Mouse (Mus musculus): ENCODE data around the gene Exoc4. TPM values are rescaled to one million over a fixed set of nuclear protein-coding genes. Genes with fewer than 3 reads are reported as not detected.

Gene Exoc4
- polyA plus RNA-seq, 1 experiment from 2014 or later = 40.2 TPM

DNA sequence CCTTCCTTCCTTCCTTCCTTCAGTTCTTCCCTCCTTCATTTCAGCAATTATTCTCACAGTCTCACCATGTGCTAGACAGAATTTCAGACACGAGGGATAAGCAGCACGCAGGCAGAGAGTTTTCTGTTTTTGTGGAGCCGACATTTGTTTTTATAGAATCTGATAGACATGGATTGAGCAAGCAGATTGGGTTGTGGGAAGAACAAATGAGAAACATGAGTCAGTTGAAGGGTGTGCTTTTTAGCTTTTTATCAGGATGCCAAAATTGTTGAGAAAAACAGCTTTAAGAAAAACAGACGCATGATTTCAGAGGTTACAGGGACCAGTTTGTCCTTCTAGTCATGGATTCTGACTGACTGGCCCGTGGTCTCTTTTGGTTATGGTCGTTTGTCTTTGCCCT is 293.8 kb downstream of the Exoc4 start:
- H3K4me3 ChIP-seq (ENCODE audit: low read depth, low read length) = no peak overlapping the region
- WGBS = 82% methylated on average over 6 of the region's 6 CpGs
- no peaks in the 10 kb centered on the region for H3K4me1 ChIP-seq (ENCODE audit: control insufficient read depth, insufficient read depth, low read length)

DNA sequence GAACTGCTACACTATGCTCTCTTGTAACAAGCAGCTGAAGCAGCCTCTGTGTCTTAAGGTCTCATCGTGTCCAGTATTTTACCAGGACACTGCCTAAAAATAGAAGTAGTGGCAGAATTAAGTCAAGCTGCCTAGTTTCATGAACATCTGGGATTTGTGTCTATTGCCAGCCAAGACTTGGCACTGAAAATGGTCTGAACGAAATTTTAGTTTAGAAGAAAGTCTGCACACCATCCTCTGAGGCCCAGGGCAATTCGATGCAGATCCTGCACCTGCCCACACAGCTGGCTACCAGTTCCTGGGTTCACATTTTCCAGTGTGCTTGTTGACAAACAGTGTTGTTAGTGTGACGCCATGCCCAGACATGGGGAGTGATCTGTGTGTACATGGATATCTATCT is 303.0 kb downstream of the Exoc4 start:
- no peak overlapping the region for H3K4me3 ChIP-seq (ENCODE audit: low read depth, low read length)
- 85% methylated on average over 4 of the region's 4 CpGs for WGBS
- no peaks in the 10 kb centered on the region for H3K27me3 ChIP-seq (ENCODE audit: control insufficient read depth, insufficient read depth, low read length)
- ATAC-seq (ENCODE audit: insufficient number of reproducible peaks, insufficient read depth, low FRiP score, low read depth) = no peak
- H3K36me3 ChIP-seq (ENCODE audit: control insufficient read depth, insufficient read depth, low read length) = no peaks in the 10 kb centered on the region
- no peak overlapping the region for H3K27ac ChIP-seq (ENCODE audit: low read length)
- H3K9me3 ChIP-seq (ENCODE audit: control insufficient read depth, low read depth, low read length) = no peaks in the 10 kb centered on the region
- H3K4me2 ChIP-seq (replicated peaks; ENCODE audit: low read depth, low read length) = no peak overlapping the region
- H3K9ac ChIP-seq (replicated peaks; ENCODE audit: low read depth, low read length) = no peak overlapping the region
- no peaks in the 10 kb centered on the region for H3K4me1 ChIP-seq (ENCODE audit: control insufficient read depth, insufficient read depth, low read length)

More for the DNA sequence above, 293.8 kb downstream of the Exoc4 start:
- ATAC-seq (ENCODE audit: insufficient number of reproducible peaks, insufficient read depth, low FRiP score, low read depth) = no peak
- H3K9me3 ChIP-seq (ENCODE audit: control insufficient read depth, low read depth, low read length) = no peaks in the 10 kb centered on the region
- H3K27ac ChIP-seq (ENCODE audit: low read length) = no peak overlapping the region
- no peaks in the 10 kb centered on the region for H3K36me3 ChIP-seq (ENCODE audit: control insufficient read depth, insufficient read depth, low read length)
- no peak overlapping the region for H3K9ac ChIP-seq (replicated peaks; ENCODE audit: low read depth, low read length)
- H3K27me3 ChIP-seq (ENCODE audit: control insufficient read depth, insufficient read depth, low read length) = no peaks in the 10 kb centered on the region
- H3K4me2 ChIP-seq (replicated peaks; ENCODE audit: low read depth, low read length) = no peak overlapping the region

DNA sequence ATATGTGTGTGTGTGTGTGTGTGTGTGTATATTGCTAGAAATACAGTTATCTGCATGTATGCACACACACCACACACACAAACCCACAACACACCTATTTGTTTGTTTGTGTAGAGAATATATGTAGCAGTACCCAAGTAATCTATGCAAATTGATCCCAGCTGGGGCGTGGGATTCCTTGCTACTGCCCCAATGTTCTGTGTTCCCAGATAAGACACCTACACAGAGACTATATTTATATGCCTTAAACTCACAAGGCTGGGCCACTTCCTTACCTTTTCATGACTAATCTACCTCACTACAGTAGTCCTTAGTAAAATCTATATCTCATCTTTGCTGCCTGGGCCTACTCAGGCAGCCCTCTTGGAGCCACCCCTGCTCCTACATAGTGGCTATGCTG is 312.0 kb downstream of the Exoc4 start:
- Histone ChIP-seq H3K36me3 (ENCODE audit: control insufficient read depth, insufficient read depth, low read length) (no peaks in the 10 kb centered on the region), H3K4me2 (replicated peaks; ENCODE audit: low read depth, low read length) (no peak overlapping the region), H3K27ac (ENCODE audit: low read length) (no peak overlapping the region), H3K4me3 (ENCODE audit: low read depth, low read length) (no peak overlapping the region), H3K27me3 (ENCODE audit: control insufficient read depth, insufficient read depth, low read length) (no peaks in the 10 kb centered on the region), H3K4me1 (ENCODE audit: control insufficient read depth, insufficient read depth, low read length) (no peaks in the 10 kb centered on the region), H3K9me3 (ENCODE audit: control insufficient read depth, low read depth, low read length) (no peaks in the 10 kb centered on the region), H3K9ac (replicated peaks; ENCODE audit: low read depth, low read length) (no peak overlapping the region)
- ATAC-seq (ENCODE audit: insufficient number of reproducible peaks, insufficient read depth, low FRiP score, low read depth) = no peak
- WGBS = 90% methylated on average over 1 of the region's 1 CpGs

DNA sequence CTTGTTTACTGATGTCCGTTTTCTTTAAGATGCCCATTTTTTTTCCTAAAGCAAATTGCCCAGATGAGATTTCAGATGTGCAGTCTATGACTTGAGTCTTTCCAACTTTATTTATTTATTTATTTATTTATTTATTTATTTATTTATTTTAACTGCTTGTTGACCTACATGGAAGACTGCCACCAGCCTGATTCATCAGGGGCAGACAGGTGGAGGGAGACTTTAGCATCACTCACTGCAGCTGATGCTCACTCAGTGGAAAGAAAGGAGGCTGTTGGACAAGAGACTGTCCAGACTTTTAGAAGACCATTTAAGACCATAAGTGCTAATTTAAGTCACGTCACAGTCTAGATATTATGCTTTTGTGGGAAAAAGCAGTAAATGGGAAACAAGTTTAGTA is 313.0 kb downstream of the Exoc4 start:
- Histone ChIP-seq H3K4me2 (replicated peaks; ENCODE audit: low read depth, low read length) (no peak overlapping the region), H3K9me3 (ENCODE audit: control insufficient read depth, low read depth, low read length) (no peaks in the 10 kb centered on the region), H3K27ac (ENCODE audit: low read length) (no peak overlapping the region), H3K9ac (replicated peaks; ENCODE audit: low read depth, low read length) (no peak overlapping the region), H3K4me1 (ENCODE audit: control insufficient read depth, insufficient read depth, low read length) (no peaks in the 10 kb centered on the region), H3K4me3 (ENCODE audit: low read depth, low read length) (no peak overlapping the region), H3K36me3 (ENCODE audit: control insufficient read depth, insufficient read depth, low read length) (no peaks in the 10 kb centered on the region), H3K27me3 (ENCODE audit: control insufficient read depth, insufficient read depth, low read length) (no peaks in the 10 kb centered on the region)
- WGBS = 77% methylated on average over 2 of the region's 2 CpGs
- no peak for ATAC-seq (ENCODE audit: insufficient number of reproducible peaks, insufficient read depth, low FRiP score, low read depth)

DNA sequence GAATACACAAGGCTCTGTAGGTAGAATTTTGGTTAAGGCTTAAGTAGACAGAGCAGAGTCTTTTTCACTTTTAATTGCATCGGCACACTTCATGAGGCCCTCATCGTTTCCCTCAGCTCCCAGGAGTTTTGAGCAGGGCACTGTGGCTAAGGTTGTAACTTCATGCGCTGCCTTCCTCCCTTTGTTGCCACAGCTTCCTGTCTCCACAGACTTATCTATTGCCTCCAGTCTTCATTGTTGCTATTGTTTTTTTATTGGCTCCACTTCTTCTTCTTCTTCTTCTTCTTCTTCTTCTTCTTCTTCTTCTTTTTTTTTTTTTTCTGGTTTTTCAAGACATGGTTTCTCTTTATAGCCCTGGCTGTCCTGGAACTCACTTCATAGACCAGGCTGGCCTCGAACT is 327.1 kb downstream of the Exoc4 start:
- Histone ChIP-seq H3K4me3 (ENCODE audit: low read depth, low read length) (no peak overlapping the region), H3K9me3 (ENCODE audit: control insufficient read depth, low read depth, low read length) (no peaks in the 10 kb centered on the region), H3K9ac (replicated peaks; ENCODE audit: low read depth, low read length) (no peak overlapping the region), H3K4me2 (replicated peaks; ENCODE audit: low read depth, low read length) (no peak overlapping the region), H3K4me1 (ENCODE audit: control insufficient read depth, insufficient read depth, low read length) (no peaks in the 10 kb centered on the region), H3K27me3 (ENCODE audit: control insufficient read depth, insufficient read depth, low read length) (no peaks in the 10 kb centered on the region), H3K36me3 (ENCODE audit: control insufficient read depth, insufficient read depth, low read length) (no peaks in the 10 kb centered on the region), H3K27ac (ENCODE audit: low read length) (no peak overlapping the region)
- 83% methylated on average over 4 of the region's 4 CpGs for WGBS
- ATAC-seq (ENCODE audit: insufficient number of reproducible peaks, insufficient read depth, low FRiP score, low read depth) = no peak

DNA sequence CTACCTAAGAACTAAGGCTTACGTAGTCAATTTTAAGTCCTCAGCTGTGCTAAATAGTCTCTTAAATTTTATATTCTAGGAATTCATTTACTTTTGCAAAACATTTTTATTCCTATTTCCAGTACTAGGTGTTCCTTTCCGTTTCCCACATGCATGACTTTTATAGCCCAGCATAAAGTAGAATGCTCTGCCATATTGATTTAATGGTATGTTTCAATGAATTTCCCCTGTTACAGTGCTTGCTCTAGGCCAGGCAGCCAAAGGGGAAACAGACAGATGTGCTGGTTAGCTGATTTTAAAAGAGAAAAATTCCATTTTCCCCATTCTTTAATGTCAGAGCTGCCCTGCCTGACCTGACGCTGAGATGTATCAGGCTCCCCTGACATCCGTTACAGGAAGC is 359.6 kb downstream of the Exoc4 start:
- H3K9ac ChIP-seq (replicated peaks; ENCODE audit: low read depth, low read length) = no peak overlapping the region
- no peak overlapping the region for H3K27ac ChIP-seq (ENCODE audit: low read length)
- H3K4me3 ChIP-seq (ENCODE audit: low read depth, low read length) = no peak overlapping the region
- H3K4me1 ChIP-seq (ENCODE audit: control insufficient read depth, insufficient read depth, low read length) = no peaks in the 10 kb centered on the region
- H3K36me3 ChIP-seq (ENCODE audit: control insufficient read depth, insufficient read depth, low read length) = no peaks in the 10 kb centered on the region
- no peaks in the 10 kb centered on the region for H3K27me3 ChIP-seq (ENCODE audit: control insufficient read depth, insufficient read depth, low read length)
- WGBS = 75% methylated on average over 4 of the region's 4 CpGs
- no peaks in the 10 kb centered on the region for H3K9me3 ChIP-seq (ENCODE audit: control insufficient read depth, low read depth, low read length)
- no peak overlapping the region for H3K4me2 ChIP-seq (replicated peaks; ENCODE audit: low read depth, low read length)
- no peak for ATAC-seq (ENCODE audit: insufficient number of reproducible peaks, insufficient read depth, low FRiP score, low read depth)

DNA sequence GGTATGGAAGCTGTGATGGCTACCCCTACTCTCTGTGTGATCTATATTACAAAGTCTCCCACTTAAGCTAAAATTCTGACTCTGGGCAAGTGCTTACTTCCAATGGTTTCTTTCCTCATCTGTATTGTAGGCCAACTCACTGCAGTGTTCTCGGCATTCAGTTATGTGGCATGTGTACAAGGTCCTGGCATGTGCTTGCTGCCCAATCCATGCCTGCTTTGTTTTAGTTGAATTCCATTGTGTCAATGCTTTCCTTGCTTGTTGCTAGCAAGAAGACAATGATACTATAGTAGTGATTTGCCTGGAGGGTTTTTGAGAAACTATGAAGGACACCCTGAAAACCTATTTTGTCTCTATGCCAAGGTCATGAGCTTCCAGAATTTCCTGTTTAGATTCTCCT is 365.1 kb downstream of the Exoc4 start:
- WGBS = 87% methylated on average over 1 of the region's 1 CpGs
- no peak for ATAC-seq (ENCODE audit: insufficient number of reproducible peaks, insufficient read depth, low FRiP score, low read depth)
- no peaks in the 10 kb centered on the region for H3K4me1 ChIP-seq (ENCODE audit: control insufficient read depth, insufficient read depth, low read length)
- no peak overlapping the region for H3K4me2 ChIP-seq (replicated peaks; ENCODE audit: low read depth, low read length)
- H3K36me3 ChIP-seq (ENCODE audit: control insufficient read depth, insufficient read depth, low read length) = no peaks in the 10 kb centered on the region
- H3K9me3 ChIP-seq (ENCODE audit: control insufficient read depth, low read depth, low read length) = no peaks in the 10 kb centered on the region
- no peak overlapping the region for H3K27ac ChIP-seq (ENCODE audit: low read length)
- H3K9ac ChIP-seq (replicated peaks; ENCODE audit: low read depth, low read length) = no peak overlapping the region
- H3K4me3 ChIP-seq (ENCODE audit: low read depth, low read length) = no peak overlapping the region
- no peaks in the 10 kb centered on the region for H3K27me3 ChIP-seq (ENCODE audit: control insufficient read depth, insufficient read depth, low read length)

DNA sequence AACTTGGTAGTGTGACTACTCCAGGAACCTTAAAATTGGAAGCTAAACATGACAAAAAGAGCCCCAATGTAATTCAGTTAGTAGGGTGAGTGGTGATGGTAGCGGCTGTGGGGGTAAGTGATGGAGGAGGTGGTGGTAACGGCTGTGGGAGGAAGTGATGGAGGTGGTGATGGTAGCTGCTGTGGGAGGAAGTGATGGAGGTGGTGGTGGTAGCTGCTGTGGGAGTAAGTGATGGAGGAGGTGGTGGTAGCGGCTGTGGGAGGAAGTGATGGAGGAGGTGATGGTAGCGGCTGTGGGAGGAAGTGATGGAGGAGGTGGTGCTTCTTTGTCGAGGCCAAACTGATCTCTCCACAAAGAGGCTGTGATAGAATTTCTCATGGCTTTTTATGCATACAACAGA is 369.7 kb downstream of the Exoc4 start:
- Histone ChIP-seq H3K4me2 (replicated peaks; ENCODE audit: low read depth, low read length) (no peak overlapping the region), H3K9me3 (ENCODE audit: control insufficient read depth, low read depth, low read length) (no peaks in the 10 kb centered on the region), H3K9ac (replicated peaks; ENCODE audit: low read depth, low read length) (no peak overlapping the region), H3K4me1 (ENCODE audit: control insufficient read depth, insufficient read depth, low read length) (no peaks in the 10 kb centered on the region), H3K27ac (ENCODE audit: low read length) (no peak overlapping the region), H3K36me3 (ENCODE audit: control insufficient read depth, insufficient read depth, low read length) (no peaks in the 10 kb centered on the region), H3K27me3 (ENCODE audit: control insufficient read depth, insufficient read depth, low read length) (no peaks in the 10 kb centered on the region), H3K4me3 (ENCODE audit: low read depth, low read length) (no peak overlapping the region)
- WGBS = 88% methylated on average over 5 of the region's 5 CpGs
- no peak for ATAC-seq (ENCODE audit: insufficient number of reproducible peaks, insufficient read depth, low FRiP score, low read depth)

DNA sequence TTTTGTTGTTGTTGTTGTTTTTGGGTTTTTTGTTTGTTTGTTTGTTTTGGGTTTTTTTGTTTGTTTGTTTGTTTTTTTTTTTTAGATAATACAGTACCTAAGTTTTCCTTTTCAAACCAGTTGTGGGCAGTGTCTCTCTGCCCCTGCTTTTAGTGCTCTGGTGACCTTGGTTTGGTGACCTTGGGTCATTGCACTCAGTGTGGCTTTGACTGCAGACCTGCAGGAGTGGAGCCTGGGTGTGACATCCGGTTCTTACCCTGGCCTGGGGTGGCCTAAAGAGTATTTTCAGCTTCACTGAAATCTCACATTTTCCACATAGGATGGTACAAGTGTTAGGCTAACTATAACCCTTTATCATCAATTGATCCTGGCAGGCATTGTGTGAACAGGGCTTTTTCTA is 371.8 kb downstream of the Exoc4 start:
- no peaks in the 10 kb centered on the region for H3K4me1 ChIP-seq (ENCODE audit: control insufficient read depth, insufficient read depth, low read length)
- no peak overlapping the region for H3K9ac ChIP-seq (replicated peaks; ENCODE audit: low read depth, low read length)
- no peaks in the 10 kb centered on the region for H3K27me3 ChIP-seq (ENCODE audit: control insufficient read depth, insufficient read depth, low read length)
- no peaks in the 10 kb centered on the region for H3K9me3 ChIP-seq (ENCODE audit: control insufficient read depth, low read depth, low read length)
- no peak for ATAC-seq (ENCODE audit: insufficient number of reproducible peaks, insufficient read depth, low FRiP score, low read depth)
- H3K27ac ChIP-seq (ENCODE audit: low read length) = no peak overlapping the region
- 69% methylated on average over 1 of the region's 1 CpGs for WGBS
- H3K36me3 ChIP-seq (ENCODE audit: control insufficient read depth, insufficient read depth, low read length) = no peaks in the 10 kb centered on the region
- H3K4me2 ChIP-seq (replicated peaks; ENCODE audit: low read depth, low read length) = no peak overlapping the region
- no peak overlapping the region for H3K4me3 ChIP-seq (ENCODE audit: low read depth, low read length)
